Mouse (Mus musculus) ovary, adult 18-20 months (tissue): ENCODE measurements around the gene P2ry10b.

Experiments used
- DNase-seq: peaks from one replicate; pipeline ENCODE4 v3.0.0; 2022; ENCODE audit warnings: low spot score, mixed read lengths

P2ry10b gene

GRCm38 (mm10) chrX:107148681-107149080 is at the start of gene P2ry10b:
Gene P2ry10b (plus strand): TSS chrX:107148927.
- DNase-seq: no peak

GRCm38 (mm10) chrX:107116333-107116732 is 32.4 kb upstream of the P2ry10b start:
- no peak for DNase-seq

GRCm38 (mm10) chrX:107116987-107117386 is 31.7 kb upstream of the P2ry10b start:
- DNase-seq: no peak

- DNase-seq: no peak
Measured at GRCm38 (mm10) chrX:107143184-107143583, 5.5 kb upstream of the P2ry10b start.

- no peak for DNase-seq
Measured at GRCm38 (mm10) chrX:107143930-107144329, 4.8 kb upstream of the P2ry10b start.

GRCm38 (mm10) chrX:107149391-107149993 is 765 bp downstream of the P2ry10b start:
- DNase-seq: no peak

GRCm38 (mm10) chrX:107150027-107150426 is 1.3 kb downstream of the P2ry10b start:
- no peak for DNase-seq

- DNase-seq: no peak
Measured at GRCm38 (mm10) chrX:107150752-107151515, 2.2 kb downstream of the P2ry10b start.

- DNase-seq: no peak
Measured at GRCm38 (mm10) chrX:107156021-107156420, 7.3 kb downstream of the P2ry10b start.

- no peak for DNase-seq
Measured at GRCm38 (mm10) chrX:107160496-107160895, 11.8 kb downstream of the P2ry10b start.

- no peak for DNase-seq
Measured at GRCm38 (mm10) chrX:107168281-107168680, 19.6 kb downstream of the P2ry10b start.

GRCm38 (mm10) chrX:107169128-107169527 is 20.4 kb downstream of the P2ry10b start:
- no peak for DNase-seq

- no peak for DNase-seq
Measured at GRCm38 (mm10) chrX:107178742-107179141, 30.0 kb downstream of the P2ry10b start.

- DNase-seq: no peak
Measured at GRCm38 (mm10) chrX:107217577-107218090, 68.9 kb downstream of the P2ry10b start.
